Mouse (Mus musculus) embryonic fibroblast, embryonic 13.5 days (primary cell): ENCODE data around the gene Ripk4. TPM values are rescaled to one million over a fixed set of nuclear protein-coding genes. Genes with fewer than 3 reads are reported as not detected.

Experiments
- H3K27ac ChIP-seq: 2 replicates; pipeline ENCODE4 v1.5.1; 2012; ENCODE audit warnings: low read length, control low read depth, inconsistent platforms; ENCODE audit not compliant: insufficient read depth
- H3K4me1 ChIP-seq: 2 replicates; pipeline ENCODE4 v1.6.1; 2011; ENCODE audit warnings: low read length; ENCODE audit not compliant: control insufficient read depth, insufficient read depth
- H3K4me3 ChIP-seq: 2 replicates; pipeline ENCODE4 v1.5.1; 2011; ENCODE audit warnings: mild to moderate bottlenecking, control low read depth, low read length; ENCODE audit not compliant: insufficient read depth
- CTCF ChIP-seq: IDR thresholded peaks from 2 replicates; pipeline ENCODE4 v1.5.1; 2011; ENCODE audit warnings: mild to moderate bottlenecking, control low read depth, low read length, moderate library complexity, borderline replicate concordance; ENCODE audit not compliant: insufficient read depth
- POLR2A ChIP-seq: IDR thresholded peaks from 2 replicates; pipeline ENCODE4 v1.6.1; 2011; ENCODE audit warnings: low read depth, mild to moderate bottlenecking, control low read depth, low read length, moderate library complexity
- polyA plus RNA-seq: library from polyadenylated mRNA; stranded (reverse); fragments of >200 nt; gene quantifications from 2 replicates; pipeline ENCODE4 v1.2.4, GENCODE M21; 2011; ENCODE audit warnings: low read depth; ENCODE audit not compliant: missing spikeins, insufficient read length

The Ripk4 gene
- polyA plus RNA-seq, 1 experiment: not detected

DNA sequence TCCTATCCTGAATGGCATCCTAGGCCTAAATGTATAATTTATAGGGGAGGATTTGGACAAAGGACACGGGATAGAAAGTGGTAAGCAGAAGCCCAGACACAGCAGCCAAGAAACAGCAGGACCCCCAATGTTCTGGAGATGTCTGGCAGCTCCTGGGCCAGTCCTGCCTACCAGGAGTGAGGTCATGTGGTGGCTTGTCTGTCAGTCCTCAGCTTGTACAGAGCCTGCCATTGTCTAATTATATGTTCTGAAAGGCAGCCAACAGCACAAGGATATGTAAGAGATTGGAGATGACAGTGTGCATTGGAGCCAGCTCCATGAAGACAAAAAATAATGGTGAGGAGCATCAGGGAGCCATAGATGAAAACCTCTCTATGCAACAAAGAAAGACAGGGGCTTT is 61.7 kb downstream of the Ripk4 start:
- Histone ChIP-seq H3K27ac (no peak overlapping the region), H3K4me1 (no peaks in the 10 kb centered on the region), H3K4me3 (no peak overlapping the region)
- TF ChIP-seq CTCF (no peak), POLR2A (no peak)

DNA sequence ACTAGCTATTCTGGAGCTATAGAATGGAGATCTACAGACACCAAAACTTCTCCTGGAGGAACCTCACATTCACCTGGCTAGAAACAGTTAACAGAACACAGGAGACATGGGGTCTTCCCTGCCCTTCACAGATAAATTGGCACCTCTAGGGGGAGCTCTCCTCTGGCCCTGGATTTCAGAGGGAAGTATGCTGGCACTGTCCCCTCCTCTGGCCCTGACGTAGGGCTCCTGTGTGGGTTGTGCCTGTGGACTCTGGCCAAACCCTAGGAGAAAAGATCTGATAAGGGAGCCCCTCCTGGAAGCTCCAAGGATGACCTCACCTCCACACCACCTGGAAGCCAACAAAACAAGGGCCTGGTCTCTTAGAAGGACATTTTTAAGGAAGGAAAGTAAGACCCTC is 65.8 kb downstream of the Ripk4 start:
- H3K27ac ChIP-seq: no peak overlapping the region
- H3K4me1 ChIP-seq: no peaks in the 10 kb centered on the region
- TF ChIP-seq POLR2A (no peak), CTCF (no peak)
- H3K4me3 ChIP-seq: no peak overlapping the region

DNA sequence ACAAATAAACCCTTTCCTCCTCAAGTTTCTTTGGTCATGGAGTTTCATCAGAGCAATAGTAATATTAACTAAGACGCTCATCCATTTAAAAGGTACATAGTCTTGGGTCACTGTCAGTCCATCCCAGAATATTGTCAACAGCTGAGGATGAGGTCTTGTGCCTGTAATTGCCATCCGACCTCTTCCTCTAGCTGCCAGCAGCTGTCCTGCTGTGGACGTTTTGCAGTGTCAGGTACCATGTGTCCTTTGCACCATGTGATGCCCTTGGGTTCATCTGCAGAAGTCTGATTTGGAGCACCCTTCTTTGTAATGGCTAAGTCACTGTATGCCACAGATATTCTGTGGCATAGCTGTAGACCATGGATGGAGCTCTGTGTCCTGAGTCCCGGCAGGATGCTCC is 67.9 kb downstream of the Ripk4 start:
- Histone ChIP-seq H3K27ac (no peak overlapping the region), H3K4me3 (no peak overlapping the region), H3K4me1 (no peaks in the 10 kb centered on the region)
- TF ChIP-seq CTCF (no peak), POLR2A (no peak)

Other genes starting within 250 kb of the Ripk4 start
- not detected in 2 replicates for gene Fam3b, start 249.0 kb downstream of the Ripk4 start, polyA plus RNA-seq
- not detected in 2 replicates for gene Tmprss2, start 152.6 kb downstream of the Ripk4 start, polyA plus RNA-seq
- 8.2 and 9.8 TPM in 2 replicates for gene Prdm15, start 88.1 kb upstream of the Ripk4 start, polyA plus RNA-seq
- gene C2cd2, start 198.8 kb upstream of the Ripk4 start, polyA plus RNA-seq: 18.7 and 30.3 TPM in 2 replicates
- gene Zbtb21, start 198.8 kb upstream of the Ripk4 start, polyA plus RNA-seq: 18.4 and 20.4 TPM in 2 replicates
- 13.8 and 25.3 TPM in 2 replicates for gene B230307C23Rik, start 233.5 kb upstream of the Ripk4 start, polyA plus RNA-seq